Mouse (Mus musculus) midbrain, embryonic 14.5 days (tissue): ENCODE data around the gene Upk1b. TPM values are rescaled to one million over a fixed set of nuclear protein-coding genes. Genes with fewer than 3 reads are reported as not detected.
"Not testable (repeated sequence)": the region's sequence is repeated elsewhere in the genome, so short reads cannot be mapped to it uniquely, and the experiment has no call there.

ENCODE experiments used
- ATAC-seq: fragments of 200-750 bp; cut with Nextera tagmentation; 2 replicates; pipeline ENCODE4 v1.8.0; 2017; ENCODE audit warnings: moderate number of reproducible peaks, moderate library complexity; ENCODE audit not compliant: low FRiP score, low TSS enrichment
- DNase-seq: peaks from one replicate; pipeline ENCODE4 v3.0.0-alpha.2; 2015
- H3K27ac ChIP-seq: fragments of 300-500 bp; sonication (generic); replicated peaks from 2 replicates; pipeline ENCODE4 v1.5.1; 2014; ENCODE audit warnings: mild to moderate bottlenecking, low read depth, low read length, moderate library complexity
- H3K27me3 ChIP-seq: fragments of 300-500 bp; sonication (generic); 2 replicates; pipeline ENCODE4 v1.6.1; 2014; ENCODE audit warnings: low read length, control low read depth, mixed read lengths; ENCODE audit not compliant: control insufficient read depth, insufficient read depth
- H3K36me3 ChIP-seq: fragments of 300-500 bp; sonication (generic); 2 replicates; pipeline ENCODE4 v1.6.1; 2014; ENCODE audit warnings: low read length, control low read depth; ENCODE audit not compliant: control insufficient read depth, insufficient read depth
- H3K4me1 ChIP-seq: fragments of 300-500 bp; sonication (generic); 2 replicates; pipeline ENCODE4 v1.6.1; 2014; ENCODE audit warnings: mild to moderate bottlenecking, antibody characterized with exemption, low read length, control low read depth; ENCODE audit not compliant: control insufficient read depth, insufficient read depth
- H3K4me2 ChIP-seq: fragments of 300-500 bp; sonication (generic); 2 replicates; pipeline ENCODE4 v1.6.1; 2014; ENCODE audit warnings: mild to moderate bottlenecking, low read length, moderate library complexity
- H3K4me3 ChIP-seq: fragments of 300-500 bp; sonication (generic); replicated peaks from 2 replicates; pipeline ENCODE4 v1.5.1; 2014; ENCODE audit warnings: low read depth, low read length
- H3K9ac ChIP-seq: fragments of 300-500 bp; sonication (generic); replicated peaks from 2 replicates; pipeline ENCODE4 v1.6.1; 2014; ENCODE audit warnings: mild to moderate bottlenecking, low read length, moderate library complexity
- H3K9me3 ChIP-seq: fragments of 300-500 bp; sonication (generic); 2 replicates; pipeline ENCODE4 v1.6.1; 2016; ENCODE audit warnings: low read length, control low read depth, mixed read lengths; ENCODE audit not compliant: control insufficient read depth
- WGBS: fragments of 180-500 bp; shearing (Covaris S2); extraction: QIAGEN DNeasy Blood & Tissue Kit; methylation state at CpG from one replicate; pipeline ENCODE4 v1.1.7; 2014; 5-methylcytosine and 5-hydroxymethylcytosine counted together
- polyA plus RNA-seq: library from polyadenylated mRNA; unstranded; fragments of >200 nt; fragmentation: Nextera tagmentation; extraction: Ambion mirVana; gene quantifications from 2 replicates; pipeline ENCODE4 v1.2.1, GENCODE M21; 2014

Upk1b gene
- polyA plus RNA-seq, result 0.36 TPM in 1 of 2 replicates, not detected in the other

GRCm38 (mm10) chr16:38800091-38800490 lies at the start of gene Upk1b:
TSS of gene Upk1b (minus strand) at chr16:38800328.
- no peaks in the 10 kb centered on the region for H3K4me1 ChIP-seq
- no peaks in the 10 kb centered on the region for H3K36me3 ChIP-seq
- no peak within 1 kb of the TSS for H3K9ac ChIP-seq
- ATAC-seq, result no peak
- no peak for DNase-seq
- H3K27ac ChIP-seq, result no peak within 1 kb of the TSS
- H3K4me3 ChIP-seq, result no peak within 1 kb of the TSS
- H3K9me3 ChIP-seq, result no peaks in the 10 kb centered on the region
- 53% methylated on average over 10 of the region's 10 CpGs for WGBS
- H3K4me2 ChIP-seq, result no peak within 1 kb of the TSS
- no peaks in the 10 kb centered on the region for H3K27me3 ChIP-seq

GRCm38 (mm10) chr16:38828649-38829048 lies 28.5 kb upstream of the Upk1b start, which contains the start of gene 4930435E12Rik:
TSS of gene 4930435E12Rik (minus strand) at chr16:38828749.
- DNase-seq, result no peak

GRCm38 (mm10) chr16:38812521-38812920 lies 12.4 kb upstream of the Upk1b start:
- H3K9me3 ChIP-seq, result no peaks in the 10 kb centered on the region
- no peaks in the 10 kb centered on the region for H3K36me3 ChIP-seq
- H3K4me3 ChIP-seq, result no peak overlapping the region
- 34% methylated on average over 8 of the region's 8 CpGs for WGBS
- ATAC-seq, result no peak
- no peak overlapping the region for H3K9ac ChIP-seq
- no peaks in the 10 kb centered on the region for H3K27me3 ChIP-seq
- no peak overlapping the region for H3K27ac ChIP-seq
- H3K4me1 ChIP-seq, result no peaks in the 10 kb centered on the region
- no peak overlapping the region for H3K4me2 ChIP-seq
- DNase-seq, result peak; percentile 82

More at GRCm38 (mm10) chr16:38828649-38829048, 28.5 kb upstream of the Upk1b start, which contains the start of gene 4930435E12Rik:
- Histone ChIP-seq H3K27me3 (no peaks in the 10 kb centered on the region), H3K36me3 (no peaks in the 10 kb centered on the region), H3K9ac (no peak within 1 kb of the TSS), H3K4me2 (no peak within 1 kb of the TSS), H3K9me3 (no peaks in the 10 kb centered on the region), H3K4me3 (no peak within 1 kb of the TSS), H3K4me1 (no peaks in the 10 kb centered on the region), H3K27ac (no peak within 1 kb of the TSS)
- WGBS, result 89% methylated on average over 3 of the region's 3 CpGs
- no peak for ATAC-seq

- no peak overlapping the region for H3K9ac ChIP-seq
- H3K36me3 ChIP-seq, result no peaks in the 10 kb centered on the region
- DNase-seq, result no peak
- H3K4me2 ChIP-seq, result no peak overlapping the region
- 91% methylated on average over 5 of the region's 5 CpGs for WGBS
- H3K4me3 ChIP-seq, result no peak overlapping the region
- no peak overlapping the region for H3K27ac ChIP-seq
- no peak for ATAC-seq
- H3K9me3 ChIP-seq, result no peaks in the 10 kb centered on the region
- H3K27me3 ChIP-seq, result no peaks in the 10 kb centered on the region
- no peaks in the 10 kb centered on the region for H3K4me1 ChIP-seq
Observed at GRCm38 (mm10) chr16:38810196-38810595, 10.1 kb upstream of the Upk1b start.

GRCm38 (mm10) chr16:38807796-38808195 lies 7.7 kb upstream of the Upk1b start:
- 89% methylated on average over 5 of the region's 5 CpGs for WGBS

GRCm38 (mm10) chr16:38798957-38799450 lies 1.1 kb downstream of the Upk1b start:
- H3K27ac ChIP-seq, result no peak overlapping the region
- H3K27me3 ChIP-seq, result no peaks in the 10 kb centered on the region
- no peak overlapping the region for H3K9ac ChIP-seq
- ATAC-seq (no peak), DNase-seq (no peak)
- WGBS, result 85% methylated on average over 3 of the region's 3 CpGs
- H3K4me3 ChIP-seq, result no peak overlapping the region
- no peak overlapping the region for H3K4me2 ChIP-seq
- no peaks in the 10 kb centered on the region for H3K4me1 ChIP-seq
- no peaks in the 10 kb centered on the region for H3K36me3 ChIP-seq
- H3K9me3 ChIP-seq, result no peaks in the 10 kb centered on the region

More at GRCm38 (mm10) chr16:38807796-38808195, 7.7 kb upstream of the Upk1b start:
- not testable (repeated sequence) for H3K27ac ChIP-seq, H3K9ac ChIP-seq, ATAC-seq, H3K4me1 ChIP-seq, DNase-seq, H3K27me3 ChIP-seq, H3K4me3 ChIP-seq, H3K36me3 ChIP-seq, H3K4me2 ChIP-seq, H3K9me3 ChIP-seq

DNA sequence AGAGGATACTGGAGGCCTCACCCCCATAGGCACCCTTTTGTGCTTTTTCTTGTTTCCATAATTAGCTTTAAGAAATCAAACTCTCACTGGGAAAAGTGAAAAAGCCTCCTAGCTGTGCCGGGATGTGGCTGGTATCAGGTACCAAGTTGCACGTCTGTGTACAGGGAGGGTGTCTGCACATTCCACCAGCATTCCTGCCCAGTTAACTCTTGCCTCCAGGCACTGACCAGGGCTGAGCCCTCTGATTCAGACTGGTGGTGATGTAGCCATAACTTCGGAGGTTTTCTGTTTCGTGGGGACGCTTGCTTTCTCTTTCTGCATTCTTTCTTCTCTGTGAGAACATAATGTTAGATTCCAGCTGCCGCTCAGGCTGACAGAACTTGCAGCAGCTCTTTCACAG lies 7.0 kb downstream of the Upk1b start:
- Histone ChIP-seq H3K27me3 (no peaks in the 10 kb centered on the region), H3K9ac (no peak overlapping the region)
- ATAC-seq, result no peak

DNA sequence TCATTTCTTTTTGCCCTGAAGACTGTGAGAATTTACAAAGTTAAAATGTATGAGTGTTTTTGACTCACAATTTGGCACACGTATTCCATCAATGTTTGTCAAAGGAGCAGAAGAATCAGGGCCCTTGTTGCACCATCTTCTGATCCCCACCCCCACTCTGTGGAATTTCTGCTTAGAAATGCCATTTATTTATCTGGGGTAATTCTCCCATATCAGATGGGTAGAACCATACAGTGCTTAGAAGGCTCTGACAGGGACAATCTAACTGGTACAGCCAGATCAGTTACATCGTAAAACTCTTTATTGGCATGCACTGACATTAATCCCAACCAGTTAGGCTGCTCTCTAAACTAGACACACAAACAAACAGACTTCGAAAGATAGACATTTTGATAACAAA lies 10.2 kb downstream of the Upk1b start:
- Histone ChIP-seq H3K4me1 (no peaks in the 10 kb centered on the region), H3K27me3 (no peaks in the 10 kb centered on the region), H3K27ac (no peak overlapping the region), H3K9ac (no peak overlapping the region), H3K9me3 (no peaks in the 10 kb centered on the region), H3K36me3 (no peaks in the 10 kb centered on the region), H3K4me2 (no peak overlapping the region), H3K4me3 (no peak overlapping the region)
- 87% methylated on average over 3 of the region's 3 CpGs for WGBS
- ATAC-seq, result no peak
- no peak for DNase-seq

More for the DNA sequence above, 7.0 kb downstream of the Upk1b start:
- no peak for DNase-seq
- Histone ChIP-seq H3K4me2 (no peak overlapping the region), H3K4me1 (no peaks in the 10 kb centered on the region), H3K36me3 (no peaks in the 10 kb centered on the region), H3K27ac (no peak overlapping the region), H3K9me3 (no peaks in the 10 kb centered on the region), H3K4me3 (no peak overlapping the region)
- WGBS, result 91% methylated on average over 6 of the region's 6 CpGs

- H3K27ac ChIP-seq, result no peak overlapping the region
- DNase-seq (no peak), ATAC-seq (no peak)
- no peak overlapping the region for H3K9ac ChIP-seq
- H3K27me3 ChIP-seq, result no peaks in the 10 kb centered on the region
- H3K4me3 ChIP-seq, result no peak overlapping the region
- H3K4me1 ChIP-seq, result no peaks in the 10 kb centered on the region
- 89% methylated on average over 2 of the region's 2 CpGs for WGBS
- no peak overlapping the region for H3K4me2 ChIP-seq
- no peaks in the 10 kb centered on the region for H3K36me3 ChIP-seq
- H3K9me3 ChIP-seq, result no peaks in the 10 kb centered on the region
Observed at GRCm38 (mm10) chr16:38789016-38789415, 11.1 kb downstream of the Upk1b start.
